Mouse (Mus musculus) spleen, adult 2 months (tissue): ENCODE measurements around the gene Plvap. TPM values are rescaled to one million over a fixed set of nuclear protein-coding genes. Genes with fewer than 3 reads are reported as not detected.

Experiments
- DNase-seq, 2 experiments: peaks; one replicate each; pipeline versions ENCODE4 v3.0.0 to v3.0.0-alpha.2; 2012 to 2021; ENCODE audit warnings: low spot score in 2 of 2, low read depth in 1 of 2
- H3K27ac ChIP-seq: fragments of 200-500 bp; 2 replicates; pipeline ENCODE4 v1.5.1; 2012; ENCODE audit warnings: low read length, inconsistent platforms; ENCODE audit not compliant: insufficient read depth
- H3K27me3 ChIP-seq: fragments of 200-500 bp; 2 replicates; pipeline ENCODE4 v1.6.1; 2012; ENCODE audit warnings: mild to moderate bottlenecking, moderate library complexity, low read length, inconsistent platforms; ENCODE audit not compliant: control insufficient read depth, insufficient read depth
- H3K36me3 ChIP-seq: fragments of 200-500 bp; 2 replicates; pipeline ENCODE4 v1.6.1; 2012; ENCODE audit warnings: mild to moderate bottlenecking, low read length, inconsistent platforms; ENCODE audit not compliant: control insufficient read depth, insufficient read depth
- H3K4me1 ChIP-seq: fragments of 200-500 bp; 2 replicates; pipeline ENCODE4 v1.6.1; 2011; ENCODE audit warnings: inconsistent platforms; ENCODE audit not compliant: control insufficient read depth, insufficient read depth, insufficient read length
- H3K4me3 ChIP-seq: fragments of 200-500 bp; 2 replicates; pipeline ENCODE4 v1.5.1; 2011; ENCODE audit warnings: mild to moderate bottlenecking, inconsistent platforms; ENCODE audit not compliant: insufficient read depth, insufficient read length; ENCODE audit errors: extremely low read depth
- CTCF ChIP-seq: fragments of 200-500 bp; IDR thresholded peaks from 2 replicates; pipeline ENCODE4 v1.5.1; 2011; ENCODE audit warnings: mild to moderate bottlenecking, inconsistent platforms; ENCODE audit not compliant: insufficient read depth, insufficient read length, insufficient replicate concordance; ENCODE audit errors: extremely low read depth
- POLR2A ChIP-seq: fragments of 200-500 bp; IDR thresholded peaks from 2 replicates; pipeline ENCODE4 v1.6.1; 2011; ENCODE audit warnings: low read depth, low read length, inconsistent platforms
- WGBS: fragments of 180-500 bp; shearing (Covaris S2); methylation state at CpG from one replicate; pipeline ENCODE4 v1.1.7; 2018; 5-methylcytosine and 5-hydroxymethylcytosine counted together
- polyA plus RNA-seq: library from polyadenylated mRNA; depleted of rRNA; stranded (reverse); fragments of >200 nt; gene quantifications from 2 replicates; pipeline ENCODE4 v1.2.3, GENCODE M21; 2012

The Plvap gene
- polyA plus RNA-seq, 1 experiment, result 383 TPM

GRCm38 (mm10) chr8:71552770-71553169, 41.2 kb upstream of the Plvap start:
- Histone ChIP-seq H3K27ac (no peak overlapping the region), H3K36me3 (peaks cover 2% of the 10 kb centered on the region), H3K27me3 (no peaks in the 10 kb centered on the region), H3K4me3 (no peak overlapping the region), H3K4me1 (no peaks in the 10 kb centered on the region)
- no peak for DNase-seq
- WGBS, result 85% methylated on average over 6 of the region's 6 CpGs
- TF ChIP-seq POLR2A (no peak), CTCF (no peak)

- Histone ChIP-seq H3K27ac (no peak overlapping the region), H3K4me1 (no peaks in the 10 kb centered on the region), H3K36me3 (peaks cover 11% of the 10 kb centered on the region), H3K27me3 (no peaks in the 10 kb centered on the region), H3K4me3 (no peak overlapping the region)
- 83% methylated on average over 7 of the region's 7 CpGs for WGBS
- DNase-seq, result no peak
- TF ChIP-seq POLR2A (no peak), CTCF (no peak)
Observed at GRCm38 (mm10) chr8:71550754-71551153, 39.2 kb upstream of the Plvap start.

GRCm38 (mm10) chr8:71547590-71547989, 36.0 kb upstream of the Plvap start:
- no peak for DNase-seq
- 83% methylated on average over 7 of the region's 7 CpGs for WGBS
- Histone ChIP-seq H3K4me1 (peaks cover 5% of the 10 kb centered on the region), H3K4me3 (no peak overlapping the region), H3K27me3 (no peaks in the 10 kb centered on the region), H3K27ac (no peak overlapping the region), H3K36me3 (peaks cover 18% of the 10 kb centered on the region)
- no peak for TF ChIP-seq POLR2A
- TF ChIP-seq CTCF, result no peak

GRCm38 (mm10) chr8:71545053-71545452, 33.5 kb upstream of the Plvap start:
- peaks cover 5% of the 10 kb centered on the region for H3K4me1 ChIP-seq
- H3K4me3 ChIP-seq, result no peak overlapping the region
- no peak overlapping the region for H3K27ac ChIP-seq
- TF ChIP-seq POLR2A (no peak), CTCF (no peak)
- peaks cover 18% of the 10 kb centered on the region for H3K36me3 ChIP-seq
- DNase-seq, result no peak
- H3K27me3 ChIP-seq, result no peaks in the 10 kb centered on the region
- WGBS, result 95% methylated on average over 11 of the region's 11 CpGs

GRCm38 (mm10) chr8:71543755-71544154, 32.2 kb upstream of the Plvap start:
- DNase-seq, result no peak
- TF ChIP-seq CTCF, result no peak
- no peak for TF ChIP-seq POLR2A
- Histone ChIP-seq H3K4me3 (no peak overlapping the region), H3K27ac (no peak overlapping the region), H3K4me1 (peaks cover 5% of the 10 kb centered on the region), H3K36me3 (peaks cover 18% of the 10 kb centered on the region), H3K27me3 (no peaks in the 10 kb centered on the region)
- WGBS, result 91% methylated on average over 9 of the region's 9 CpGs

GRCm38 (mm10) chr8:71542632-71543343, 31.2 kb upstream of the Plvap start, which contains the start of gene Mvb12a:
Mvb12a (plus strand) TSS chr8:71542922.
- Histone ChIP-seq H3K36me3 (peaks cover 16% of the 10 kb centered on the region), H3K27ac (peak within 1 kb of the TSS; percentile 62), H3K4me1 (peaks cover 5% of the 10 kb centered on the region), H3K27me3 (no peaks in the 10 kb centered on the region), H3K4me3 (peak within 1 kb of the TSS; percentile 86)
- peak; percentile 96 to 98 for DNase-seq
- peak; percentile 9; the same call in 1 of the 2 replicates for TF ChIP-seq POLR2A
- TF ChIP-seq CTCF, result no peak
- WGBS, result under 1% methylated on average over 55 of the region's 55 CpGs

- DNase-seq, result peak; percentile 83 to 86
- no peaks in the 10 kb centered on the region for H3K27me3 ChIP-seq
- H3K4me3 ChIP-seq, result peak within 1 kb of the TSS; percentile 93
- under 1% methylated on average over 37 of the region's 37 CpGs for WGBS
- no peaks in the 10 kb centered on the region for H3K36me3 ChIP-seq
- peak within 1 kb of the TSS; percentile 92 for H3K27ac ChIP-seq
- TF ChIP-seq CTCF (no peak), POLR2A (peak; percentile 16)
- H3K4me1 ChIP-seq, result peaks cover 12% of the 10 kb centered on the region; the same call in 1 of the 2 replicates
Observed at GRCm38 (mm10) chr8:71537028-71537867, 25.7 kb upstream of the Plvap start, which contains the start of gene Bst2. Bst2 (minus strand) TSS chr8:71537456.
